Mouse (Mus musculus) liver, embryonic 15.5 days (tissue): Measurements from ENCODE around the gene Spata20. TPM values are rescaled to one million over a fixed set of nuclear protein-coding genes. Genes with fewer than 3 reads are reported as not detected.

Experiments
- polyA plus RNA-seq: library from polyadenylated mRNA; unstranded; fragments of >200 nt; fragmentation: Nextera tagmentation; extraction: Ambion mirVana; gene quantifications from 2 replicates; pipeline ENCODE4 v1.2.1, GENCODE M21; 2015

The Spata20 gene
- polyA plus RNA-seq, 1 experiment from 2014 or later = not detected

Other genes starting within 250 kb of the Spata20 start
- 0.15 TPM in 2 replicates for gene Wfikkn2, start 240.2 kb downstream of the Spata20 start, polyA plus RNA-seq
- gene Gm21885, start 204.3 kb downstream of the Spata20 start, polyA plus RNA-seq = 0.15 TPM in 1 of 2 replicates, not detected in the other
- 35.5 and 36.8 TPM in 2 replicates for gene Luc7l3, start 164.2 kb downstream of the Spata20 start, polyA plus RNA-seq
- 7.4 and 9.0 TPM in 2 replicates for gene Ankrd40, start 158.2 kb downstream of the Spata20 start, polyA plus RNA-seq
- gene Abcc3, start 93.2 kb downstream of the Spata20 start, polyA plus RNA-seq = 8.4 TPM in 2 replicates
- gene Cacna1g, start 12.0 kb downstream of the Spata20 start, polyA plus RNA-seq = 2.3 and 2.7 TPM in 2 replicates
- gene Epn3, start 13.8 kb upstream of the Spata20 start, polyA plus RNA-seq = 0.09 and 0.15 TPM in 2 replicates
- 0.09 TPM in 1 of 2 replicates, not detected in the other for gene Mycbpap, start 35.6 kb upstream of the Spata20 start, polyA plus RNA-seq
- gene Rsad1, start 63.1 kb upstream of the Spata20 start, polyA plus RNA-seq = 1.0 and 1.1 TPM in 2 replicates
- gene Chad, start 78.9 kb upstream of the Spata20 start, polyA plus RNA-seq = 0.22 and 0.38 TPM in 2 replicates
- gene Acsf2, start 115.7 kb upstream of the Spata20 start, polyA plus RNA-seq = 1.3 and 1.4 TPM in 2 replicates
- 91.3 and 93.2 TPM in 2 replicates for gene Lrrc59, start 143.6 kb upstream of the Spata20 start, polyA plus RNA-seq
- gene Mrpl27, start 167.6 kb upstream of the Spata20 start, polyA plus RNA-seq = 54.7 and 59.9 TPM in 2 replicates
- 11.0 and 13.6 TPM in 2 replicates for gene Eme1, start 167.8 kb upstream of the Spata20 start, polyA plus RNA-seq
- gene Xylt2, start 191.3 kb upstream of the Spata20 start, polyA plus RNA-seq = 2.8 and 3.7 TPM in 2 replicates
- not detected in 2 replicates for gene Gm11541, start 218.3 kb upstream of the Spata20 start, polyA plus RNA-seq